Mouse (Mus musculus) adrenal gland, postnatal 4 days (tissue): ENCODE results near the gene Gnaq. TPM values are rescaled to one million over a fixed set of nuclear protein-coding genes. Genes with fewer than 3 reads are reported as not detected.
"Not testable (repeated sequence)": the region's sequence is repeated elsewhere in the genome, so short reads cannot be mapped to it uniquely, and the experiment has no call there.

Source experiments
- DNase-seq, 2 experiments: peaks; one replicate each; pipeline ENCODE4 v3.0.0; 2021 to 2022; ENCODE audit warnings: low spot score in 2 of 2, mixed read lengths in 2 of 2
- long read RNA-seq, 2 experiments: library from polyadenylated mRNA; stranded (forward); transcript quantifications; one replicate each; pipeline ENCODE4 v2.0.0; 2021
- total RNA-seq, 2 experiments: library from RNA; stranded (reverse); gene quantifications; 2 replicates each; pipeline ENCODE4 v1.2.3; 2021

The Gnaq gene
- 10 to 100 TPM; 86.3 to 89.9 TPM for total RNA-seq
- long read RNA-seq, experiment 1, full-length matches to known transcripts: 5 of 16 reads
- long read RNA-seq, experiment 1, partial matches to known transcripts: 0 of 16 reads
- long read RNA-seq, experiment 1, other reads (novel, unspliced or antisense): 11 of 16 reads
- long read RNA-seq, experiment 2, full-length matches to known transcripts: 6 of 20 reads
- long read RNA-seq, experiment 2, partial matches to known transcripts: 0 of 20 reads
- long read RNA-seq, experiment 2, other reads (novel, unspliced or antisense): 14 of 20 reads

DNA sequence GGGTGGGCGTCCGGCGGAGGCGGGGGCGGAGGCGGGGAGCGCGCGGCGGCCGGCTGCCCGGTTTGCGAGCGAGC lies at the start of gene Gnaq:
Gene Gnaq (plus strand): TSS at position 41 of the 74 bp plus-strand sequence.
- DNase-seq: no peak

DNA sequence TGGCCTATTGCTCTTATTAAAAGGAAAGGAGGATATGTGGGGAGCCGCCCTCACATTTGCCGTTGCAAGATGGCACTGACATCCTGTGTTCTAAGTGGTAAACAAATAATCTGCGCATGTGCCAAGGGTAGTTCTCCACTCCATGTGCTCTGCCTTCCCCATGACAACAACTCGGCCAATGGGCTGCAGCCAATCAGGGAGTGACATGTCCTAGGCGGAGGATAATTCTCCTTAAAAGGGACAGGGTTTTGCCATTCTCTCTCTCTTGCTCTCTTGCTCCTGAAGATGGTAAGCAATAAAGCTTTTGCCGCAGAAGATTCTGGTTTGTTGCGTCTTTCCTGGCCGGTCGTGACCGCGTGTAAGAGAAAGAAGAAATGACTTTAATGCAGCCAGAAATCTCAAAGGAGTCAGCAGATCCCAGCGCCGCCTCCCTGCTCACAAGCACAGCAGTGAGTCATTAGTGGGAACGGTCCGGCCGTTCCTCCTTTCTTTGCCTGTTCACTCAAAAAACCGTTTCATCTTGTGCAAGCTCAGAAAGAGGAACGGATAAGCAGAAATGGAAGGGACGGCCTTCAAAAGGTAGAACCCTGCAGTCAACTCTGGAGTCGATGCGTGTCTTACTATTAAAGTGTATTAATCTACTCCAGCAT lies 48.5 kb upstream of the Gnaq start:
- DNase-seq: not testable (repeated sequence)

DNA sequence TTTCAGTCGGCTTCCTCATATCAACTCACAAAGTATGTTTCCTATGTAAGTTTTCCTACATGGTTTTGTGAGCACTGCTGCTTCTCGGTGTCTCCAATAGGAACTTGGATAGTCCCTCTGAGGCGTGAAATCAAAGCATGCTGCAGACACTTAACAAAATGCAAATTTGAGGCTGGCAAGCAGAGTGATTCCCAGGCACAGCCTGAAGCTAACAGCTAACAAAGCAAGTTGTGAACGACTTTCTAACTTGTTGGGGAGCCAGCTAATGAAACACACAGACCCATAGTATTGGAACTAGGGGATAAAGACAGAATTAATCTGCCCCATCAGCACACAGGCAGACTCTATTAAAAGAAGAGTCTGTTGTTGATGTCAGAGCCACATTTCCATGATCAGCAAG lies 47.4 kb upstream of the Gnaq start:
- DNase-seq: no peak

DNA sequence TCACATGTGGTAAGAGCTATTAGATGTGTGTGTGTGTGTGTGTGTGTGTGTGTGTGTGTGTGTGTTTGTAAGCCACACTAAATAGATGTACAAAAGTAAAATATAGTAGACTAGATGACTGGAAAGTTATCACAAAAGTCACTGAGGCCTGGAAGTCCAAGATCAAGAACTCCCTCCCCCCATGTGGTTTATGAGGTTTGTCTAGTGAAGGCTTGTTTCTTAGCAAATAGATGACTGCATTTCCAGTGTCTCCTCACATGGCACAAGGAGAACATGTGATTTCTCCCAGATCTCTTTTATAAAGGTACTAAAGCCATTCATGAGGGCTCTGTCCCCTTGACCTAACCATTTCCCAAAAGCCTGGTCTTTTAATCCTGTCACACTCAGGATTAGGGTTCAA lies 46.5 kb upstream of the Gnaq start:
- DNase-seq: no peak

DNA sequence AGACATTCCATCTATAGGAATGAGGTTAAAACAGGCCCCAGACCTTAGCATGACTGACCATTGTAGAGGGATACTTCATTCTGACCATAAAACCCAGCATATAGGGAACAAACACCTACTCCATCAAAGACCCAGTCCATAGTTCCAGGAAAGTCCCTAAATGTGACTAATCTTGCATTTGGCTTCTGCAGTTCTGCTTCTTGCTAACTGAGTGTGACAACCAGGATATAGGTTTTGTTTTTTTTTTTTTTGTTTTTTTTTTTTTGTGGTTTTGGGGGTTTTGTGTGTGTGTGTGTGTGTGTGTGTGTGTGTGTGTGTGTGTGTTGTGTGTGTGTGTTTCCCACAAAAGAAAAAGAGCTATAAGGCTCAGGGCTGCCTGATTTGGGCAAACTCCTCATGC lies 46.0 kb upstream of the Gnaq start:
- DNase-seq: no peak

DNA sequence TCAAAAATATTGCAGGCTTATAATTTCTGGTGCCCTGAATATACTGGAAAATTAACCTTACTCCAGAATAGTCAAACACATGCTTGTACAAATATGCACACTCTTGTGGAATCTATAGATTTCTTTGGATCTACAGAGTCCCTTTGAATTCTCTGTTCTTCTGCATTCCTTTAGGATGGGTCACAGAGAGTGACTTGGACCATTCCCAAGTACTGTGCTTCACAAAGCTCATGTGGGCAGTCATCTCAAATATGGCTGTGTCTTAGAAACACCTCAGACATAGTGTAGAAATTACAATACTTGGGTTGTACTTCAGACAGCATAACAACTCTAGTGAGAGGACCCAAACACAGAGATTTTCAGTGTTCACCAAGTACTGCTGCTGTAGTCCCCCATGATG lies 45.2 kb upstream of the Gnaq start:
- no peak for DNase-seq

DNA sequence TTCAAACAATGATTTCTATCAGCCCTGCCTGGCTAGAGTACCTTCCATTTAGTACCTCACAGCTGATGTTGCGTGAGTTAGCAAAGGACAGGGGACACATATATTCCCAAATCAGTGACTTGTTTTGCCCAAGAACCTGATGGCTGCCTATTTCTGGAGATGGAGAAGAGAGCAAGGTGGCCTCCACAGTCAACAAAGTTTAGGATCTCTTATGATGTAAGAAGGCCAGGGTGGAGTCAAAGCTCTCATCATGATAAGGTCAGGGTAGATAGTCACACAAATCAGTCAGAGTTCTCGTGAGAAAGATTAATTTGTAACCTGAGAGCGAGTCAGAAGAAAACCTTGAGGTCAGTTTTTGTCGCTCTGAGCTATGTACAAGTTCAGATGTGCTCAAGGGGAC lies 39.0 kb upstream of the Gnaq start:
- DNase-seq: no peak

DNA sequence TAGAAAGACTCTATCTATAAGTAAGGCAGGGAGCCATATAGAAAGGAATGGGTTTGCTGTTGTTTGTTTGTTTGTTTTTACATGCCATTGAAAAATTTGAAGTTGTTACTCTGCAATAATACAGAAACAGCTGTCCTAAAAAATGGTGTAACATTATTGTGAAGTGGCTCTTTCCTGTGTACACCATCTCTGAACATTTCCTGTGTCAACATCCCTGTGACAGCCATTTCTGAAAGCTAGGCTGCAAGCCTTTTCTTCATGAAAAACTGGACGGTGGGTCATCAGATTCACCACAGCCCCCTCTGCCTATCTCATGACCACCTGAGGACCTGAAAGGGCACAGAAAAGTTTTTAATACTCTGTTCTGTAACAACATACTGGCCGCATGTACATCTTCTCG lies 22.7 kb upstream of the Gnaq start:
- DNase-seq: no peak

DNA sequence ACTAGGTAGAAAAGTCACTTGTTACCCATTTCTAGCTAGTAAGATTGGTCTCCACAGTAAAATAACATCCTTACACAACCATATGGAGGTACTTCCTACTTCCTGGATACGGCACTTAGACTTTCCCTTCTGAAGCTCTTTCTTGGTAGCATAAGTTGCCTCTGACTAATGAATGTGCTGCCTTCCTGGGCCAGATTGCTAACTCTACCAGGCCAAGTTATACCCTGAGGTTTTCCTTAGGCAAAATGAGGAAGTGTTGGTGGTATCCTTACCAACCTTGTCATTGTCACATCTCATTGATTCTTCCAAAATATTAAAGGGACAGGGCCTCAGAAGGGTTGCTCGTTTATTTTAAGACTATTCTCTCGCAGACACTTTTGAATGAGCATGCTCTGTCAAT lies 22.0 kb upstream of the Gnaq start:
- no peak for DNase-seq

DNA sequence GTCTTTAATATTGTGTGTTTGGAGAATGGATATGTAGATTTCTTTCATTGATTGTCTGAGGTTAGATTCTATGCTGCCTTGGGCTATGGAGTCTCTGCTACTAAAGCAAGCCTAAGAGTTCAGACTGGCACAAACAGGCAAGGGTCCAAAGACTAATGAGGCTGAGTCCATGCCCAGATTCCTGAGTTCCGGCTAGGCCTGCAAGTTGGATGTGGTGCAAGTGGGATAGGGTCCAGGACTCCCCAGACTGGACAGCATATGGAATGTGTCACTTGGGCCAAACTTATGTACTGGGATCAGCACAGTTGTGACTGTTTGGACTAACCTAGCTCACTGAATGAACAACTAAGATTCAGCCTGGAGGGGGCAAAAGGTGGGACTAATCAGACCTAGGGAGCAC lies 19.3 kb upstream of the Gnaq start:
- DNase-seq: no peak

DNA sequence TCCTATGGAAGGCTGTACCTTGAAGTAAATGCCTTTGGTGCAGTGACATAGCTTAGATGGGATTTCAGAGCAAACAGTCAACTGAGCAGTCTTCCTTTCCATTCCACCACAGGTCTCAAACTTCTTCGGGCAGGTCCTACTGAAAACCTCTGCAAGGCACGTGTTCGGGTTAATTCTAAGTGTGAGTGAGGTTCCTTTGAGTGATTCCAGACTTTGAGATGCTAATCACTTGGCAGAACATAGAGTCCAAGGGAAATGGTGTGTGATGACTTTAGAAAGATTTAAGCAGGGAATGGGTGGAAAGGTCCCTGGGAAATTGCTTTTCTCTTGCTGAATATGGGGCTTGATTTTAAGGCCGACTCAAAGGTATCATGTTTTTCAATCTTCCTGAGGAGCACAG lies 14.2 kb upstream of the Gnaq start:
- no peak for DNase-seq

DNA sequence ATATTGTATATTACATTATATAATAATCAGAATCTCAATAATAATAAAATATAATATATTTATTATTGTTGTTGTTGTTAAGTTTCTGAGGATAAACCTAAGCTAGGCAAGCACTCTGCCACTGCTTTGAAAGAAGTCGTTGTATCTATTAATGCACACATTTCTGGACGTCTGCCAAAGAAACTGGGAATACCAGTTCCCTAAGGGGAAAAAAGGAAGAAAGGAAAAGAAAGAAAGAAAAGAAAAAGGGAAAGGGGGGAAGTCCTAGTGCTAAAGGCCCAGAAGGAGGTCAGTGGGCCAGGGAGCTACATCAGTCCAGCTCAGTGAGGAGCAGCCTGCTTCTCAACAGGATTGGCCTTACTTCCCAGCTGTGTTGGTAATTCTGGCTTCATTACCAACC lies 11.3 kb upstream of the Gnaq start:
- no peak for DNase-seq

DNA sequence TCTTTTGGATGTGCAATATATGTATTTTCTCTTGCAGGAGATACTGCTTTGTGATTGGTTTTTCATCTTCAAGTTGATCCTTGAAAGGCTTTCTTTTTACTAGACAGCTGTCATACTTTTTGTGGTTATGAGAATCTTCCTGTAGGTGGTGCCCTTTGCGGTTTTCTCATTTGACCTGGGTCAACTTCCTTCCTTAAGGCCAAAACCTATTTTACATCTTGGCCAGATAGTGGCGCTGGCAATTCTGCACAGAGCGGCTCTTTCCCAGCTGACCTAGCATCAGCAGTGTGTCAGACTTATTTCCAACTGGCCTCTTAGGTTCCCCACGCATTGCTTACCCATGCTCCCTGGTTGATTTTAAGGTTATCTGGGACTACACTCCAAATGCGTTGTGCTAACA lies 3.9 kb upstream of the Gnaq start:
- no peak for DNase-seq

DNA sequence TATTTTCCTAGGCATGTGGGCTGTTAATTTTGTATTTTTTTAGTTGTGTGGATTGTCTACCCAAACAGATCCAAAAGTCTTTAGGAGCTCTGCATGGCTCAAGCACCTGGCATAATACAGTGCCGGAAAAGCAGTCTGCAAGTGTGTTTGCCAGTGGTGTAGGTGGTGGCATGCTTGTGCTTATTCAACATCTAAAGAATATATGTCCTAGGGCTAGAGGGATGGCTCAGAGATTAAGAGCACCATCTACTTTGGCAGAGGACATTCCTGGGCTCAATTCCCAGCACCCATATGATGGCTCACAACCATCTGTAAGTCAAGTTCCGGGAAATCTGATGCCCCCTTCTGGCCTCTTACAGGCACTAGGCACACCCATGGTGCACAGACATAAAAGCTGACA lies 3.5 kb upstream of the Gnaq start:
- DNase-seq: no peak

DNA sequence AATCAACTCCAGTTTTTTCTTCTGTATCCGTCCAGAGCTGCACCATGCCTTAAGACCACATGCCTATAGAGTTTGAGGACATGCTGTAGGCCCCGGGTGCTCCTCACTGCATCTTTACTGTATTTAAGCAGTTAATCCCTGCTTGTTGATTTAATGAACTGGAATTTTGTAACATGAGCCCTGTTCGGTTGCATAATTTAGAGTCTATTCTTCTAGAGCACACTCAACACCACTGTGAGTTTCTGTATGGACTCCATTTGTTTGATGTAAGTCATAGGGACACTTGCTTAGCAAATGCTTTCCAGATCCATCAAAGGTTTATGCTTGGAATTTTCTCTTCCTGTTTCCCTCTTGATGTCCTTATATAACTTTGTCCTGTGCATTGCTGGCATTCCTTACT lies 2.2 kb upstream of the Gnaq start:
- no peak for DNase-seq

DNA sequence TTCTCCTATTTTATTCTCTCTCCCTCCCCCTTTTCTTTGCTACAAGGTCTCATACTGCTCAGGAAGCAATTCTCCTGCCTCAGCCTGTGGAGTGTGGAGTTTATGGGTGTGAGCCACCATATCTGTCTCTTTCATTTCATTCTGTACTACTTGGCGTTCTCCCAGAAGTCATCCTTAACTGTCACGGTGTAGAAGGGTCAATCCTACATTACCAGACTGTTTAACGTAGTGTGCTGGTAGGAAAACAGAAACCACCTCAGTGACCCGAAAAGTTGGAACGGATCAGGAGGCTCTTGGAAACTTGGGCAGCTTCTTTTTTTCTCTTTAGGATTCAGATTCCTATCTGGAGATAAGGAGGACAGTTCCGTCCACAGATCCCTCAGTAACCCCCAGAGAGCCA lies 800 bp upstream of the Gnaq start:
- no peak for DNase-seq

DNA sequence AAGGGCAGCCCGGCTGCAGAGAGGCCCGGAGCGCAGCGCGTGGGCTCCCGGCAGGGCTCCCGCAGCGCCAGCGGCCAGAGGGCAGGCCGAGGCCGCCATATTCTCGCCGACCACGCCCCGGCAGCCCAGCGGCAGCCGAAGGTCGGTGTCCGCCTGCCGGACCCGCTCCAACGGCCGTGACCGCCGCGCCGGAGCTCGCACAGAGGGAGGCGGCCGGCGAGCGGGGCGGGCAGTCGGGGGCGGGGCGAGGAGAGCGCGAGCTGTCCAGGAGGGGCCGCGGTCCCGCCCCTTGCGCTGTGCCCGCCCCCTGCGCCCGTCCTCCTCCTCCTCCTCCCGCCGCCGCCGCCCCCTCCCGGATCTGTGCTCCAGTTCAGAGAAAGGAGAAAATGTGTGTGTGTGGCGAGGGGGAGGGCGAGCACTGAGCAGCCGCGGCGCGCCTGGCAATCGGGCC lies 266 bp upstream of the Gnaq start:
- DNase-seq: peak; percentile 82 to 83

DNA sequence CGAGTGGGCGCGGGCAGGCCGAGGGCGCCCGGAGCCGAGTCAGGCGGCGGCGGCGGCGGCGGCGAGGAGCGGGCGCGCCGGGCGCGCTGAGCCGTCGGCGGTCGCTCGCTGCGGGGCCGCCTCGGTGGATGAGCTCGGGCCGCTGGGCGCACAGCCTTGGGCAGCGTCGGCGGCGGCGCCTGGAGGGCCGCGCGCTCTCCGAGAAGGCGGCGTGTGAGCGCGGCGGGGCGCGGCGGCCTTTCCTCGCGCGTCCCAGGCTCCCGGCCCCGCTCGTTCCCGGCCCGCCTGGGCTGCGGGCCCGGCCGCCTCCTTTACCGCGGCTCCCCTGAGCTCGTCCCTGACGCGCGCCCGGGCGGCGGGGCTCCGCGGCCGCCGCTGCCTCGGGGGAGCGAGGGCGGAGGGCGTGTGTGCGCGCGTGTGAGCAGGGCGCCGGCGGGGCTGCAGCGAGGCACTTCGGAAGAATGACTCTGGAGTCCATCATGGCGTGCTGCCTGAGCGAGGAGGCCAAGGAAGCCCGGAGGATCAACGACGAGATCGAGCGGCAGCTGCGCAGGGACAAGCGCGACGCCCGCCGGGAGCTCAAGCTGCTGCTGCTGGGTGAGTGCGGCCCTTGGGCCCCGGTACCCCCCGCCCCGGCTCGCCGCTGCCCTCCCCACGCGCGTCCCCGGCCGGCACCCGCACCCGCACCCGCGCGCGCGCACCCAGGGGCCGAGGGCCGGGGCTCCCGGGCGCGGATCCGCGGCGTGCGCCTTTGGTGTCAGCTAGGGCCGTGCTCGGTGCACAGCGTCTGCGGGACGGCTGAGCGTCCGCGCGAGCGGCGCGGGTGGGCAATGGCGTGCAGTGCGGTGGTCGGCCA lies 462 bp downstream of the Gnaq start:
- peak; percentile 33 to 41 for DNase-seq

DNA sequence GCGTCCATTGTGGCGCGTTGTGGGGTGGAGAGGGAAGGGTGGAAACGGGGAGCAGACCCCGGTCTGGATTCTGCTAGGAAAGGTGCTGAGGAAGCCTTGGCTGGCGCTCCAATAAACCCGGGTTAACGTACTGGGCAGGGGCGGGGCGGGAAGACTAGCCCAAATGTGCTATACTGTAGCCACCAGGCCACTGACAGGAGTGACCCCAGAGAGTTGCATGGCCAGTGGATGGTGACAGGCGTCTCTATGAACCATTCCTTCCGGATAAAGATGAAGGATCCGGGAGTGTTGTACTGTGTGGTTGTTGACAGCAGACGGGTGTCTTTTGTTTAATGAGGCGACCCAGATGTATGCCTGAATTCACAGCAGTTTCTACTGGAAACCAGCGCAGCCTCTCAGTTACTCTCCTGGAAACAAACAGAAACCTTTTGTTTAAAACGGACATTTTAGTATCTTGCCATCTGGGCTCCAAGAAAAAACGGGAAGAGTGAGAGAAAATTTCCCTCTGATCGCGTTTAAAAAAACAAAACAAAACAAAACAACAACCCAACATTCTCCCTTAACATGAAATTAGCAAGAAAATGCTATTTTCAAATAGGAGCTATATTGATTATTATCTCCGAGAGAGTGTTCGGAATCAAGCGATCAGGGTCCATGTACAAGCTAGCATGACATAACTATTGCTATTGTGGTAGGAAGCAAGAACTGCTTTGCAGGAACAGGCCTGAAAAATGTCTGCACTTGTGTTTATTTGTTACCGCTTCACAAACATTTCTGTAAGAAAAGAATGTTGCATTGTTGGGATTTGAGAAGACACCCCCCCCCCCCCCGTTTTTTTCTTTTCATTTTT lies 1.3 kb downstream of the Gnaq start:
- no peak for DNase-seq

DNA sequence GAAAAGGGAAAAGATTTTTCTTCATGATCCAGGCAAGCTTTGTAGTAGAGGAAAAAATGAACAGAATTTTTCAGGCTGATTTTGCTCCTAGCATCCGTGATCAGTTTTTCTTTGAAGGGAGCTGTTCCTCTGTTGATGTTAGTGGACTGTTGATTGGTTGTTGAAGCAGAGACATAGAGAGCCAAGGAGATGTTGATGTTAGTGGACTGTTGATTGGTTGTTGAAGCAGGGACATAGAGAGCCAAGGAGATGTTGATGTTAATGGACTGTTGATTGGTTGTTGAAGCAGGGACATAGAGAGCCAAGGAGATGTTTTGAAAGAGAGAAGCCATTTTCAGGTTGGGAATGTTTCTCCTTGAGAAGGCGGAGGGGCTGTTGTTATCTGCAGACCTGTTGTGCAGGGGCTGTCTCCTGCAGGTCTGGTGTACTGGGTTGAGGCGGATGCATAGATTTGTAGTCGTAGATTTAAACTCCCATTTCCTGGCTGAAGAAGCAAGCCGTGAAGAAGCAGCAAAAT lies 5.5 kb downstream of the Gnaq start:
- no peak for DNase-seq

DNA sequence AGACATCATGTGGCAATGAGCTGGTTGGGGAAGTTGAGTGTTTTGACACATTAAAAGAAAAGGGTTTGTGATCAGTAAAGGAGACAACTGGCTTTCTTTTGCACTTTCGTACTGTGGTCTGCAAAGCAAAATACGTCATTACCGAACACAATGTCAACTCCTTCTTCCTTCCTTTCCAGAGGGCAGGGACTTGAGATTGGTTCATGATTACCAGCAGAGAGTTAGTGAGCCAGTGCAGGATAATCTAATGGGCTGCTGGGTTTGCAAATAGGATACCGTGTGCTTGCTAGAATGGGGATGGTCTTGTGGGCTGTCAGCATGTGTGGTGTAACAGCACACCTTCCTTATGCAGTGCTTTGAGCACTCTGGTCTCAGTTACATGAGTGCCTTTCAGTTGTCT lies 8.1 kb downstream of the Gnaq start:
- DNase-seq: no peak

DNA sequence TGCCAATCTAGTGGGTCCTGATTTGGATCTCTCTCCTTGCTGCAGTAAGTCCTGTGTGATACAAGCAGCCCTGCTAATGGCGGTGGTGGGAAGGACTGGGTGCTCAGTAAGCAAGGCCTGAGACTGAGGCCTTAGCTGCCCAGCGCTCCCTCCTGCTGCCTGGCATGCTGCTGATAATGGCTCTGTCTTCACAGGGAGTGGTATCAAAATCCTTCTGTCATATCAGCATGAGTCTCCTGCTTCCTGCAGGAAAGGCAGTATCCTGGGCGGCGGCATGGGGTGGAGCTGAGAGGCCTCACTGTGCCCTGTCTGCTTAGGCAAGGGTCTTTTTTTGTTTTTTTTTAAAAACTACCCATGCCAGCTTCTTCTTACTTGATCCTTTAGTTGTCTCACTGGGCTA lies 9.2 kb downstream of the Gnaq start:
- no peak for DNase-seq
